Mouse (Mus musculus): ENCODE measurements around the gene Car6. TPM values are rescaled to one million over a fixed set of nuclear protein-coding genes. Genes with fewer than 3 reads are reported as not detected.
A peak's percentile ranks its signal among the peaks of the same experiment; 100 is the strongest.

Gene Car6
- total and polyA plus RNA-seq, 3 experiments = not detected

- Histone ChIP-seq H3K36me3 (replicated peaks in 1 of 2; ENCODE audit: control insufficient read depth in 1 of 2, insufficient read depth in 1 of 2, low read length in 1 of 2) (peaks cover 2 to 17% of the 10 kb centered on the region in 2 experiments), H3K4me2 (ENCODE audit: insufficient read depth, low read depth, poor library complexity, severe bottlenecking) (no peak overlapping the region), H3K4me1 (ENCODE audit: control insufficient read depth in 1 of 2, insufficient read depth in 2 of 2) (peaks cover 3 to 42% of the 10 kb centered on the region in 2 experiments), H3K9ac (ENCODE audit: insufficient read depth, low read depth) (no peak overlapping the region), H3K27ac (ENCODE audit: insufficient read depth, low read depth) (no peak overlapping the region), H3K9me3 (replicated peaks; ENCODE audit: low read length) (no peaks in the 10 kb centered on the region), H3K4me3 (replicated peaks in 1 of 3; ENCODE audit: low read depth in 2 of 3, low read length in 2 of 3, poor library complexity in 1 of 3) (no peak overlapping the region), H3K27me3 (replicated peaks) (no peaks in the 10 kb centered on the region), H3K79me2 (replicated peaks; ENCODE audit: control insufficient read depth, extremely low read depth, insufficient read depth, poor library complexity, severe bottlenecking) (peaks cover 31% of the 10 kb centered on the region)
- no peak for DNase-seq (ENCODE audit: extremely low read depth)
- dilution Hi-C loops (cut with MboI; ENCODE audit: extremely low pct_ligation_motif_present, extremely low pct_unique_long_range_greater_than_20kb, low sequenced_read_pairs) = no loop called here
- in situ Hi-C loops (cut with MboI; ENCODE audit: low pct_ligation_motif_present, low pct_unique_long_range_greater_than_20kb, low sequenced_read_pairs) = no loop called here
- TF ChIP-seq RCOR1 (conservative IDR thresholded peaks at IDR 0.05; ENCODE audit: low read depth, low read length) (no peak), CTCF (conservative IDR thresholded peaks at IDR 0.05 in 1 of 2, IDR thresholded peaks at IDR 0.05 in 1 of 2; ENCODE audit: low read depth in 2 of 2, low read length in 2 of 2) (no peak), MAFK (IDR thresholded peaks at IDR 0.05; ENCODE audit: insufficient replicate concordance, low read length) (no peak), CHD2 (IDR thresholded peaks at IDR 0.05; ENCODE audit: low read length) (no peak), MXI1 (IDR thresholded peaks at IDR 0.05; ENCODE audit: low read depth, low read length) (no peak), UBTF (IDR thresholded peaks at IDR 0.05; ENCODE audit: low read depth, low read length) (no peak), ZNF384 (IDR thresholded peaks at IDR 0.05; ENCODE audit: low read depth, low read length) (no peak), ETS1 (conservative IDR thresholded peaks at IDR 0.05; ENCODE audit: low read depth, low read length) (no peak), POLR2AphosphoS2 (IDR thresholded peaks at IDR 0.05; ENCODE audit: low read depth, low read length) (no peak), JUND (conservative IDR thresholded peaks at IDR 0.05; ENCODE audit: low read depth, low read length) (no peak), MAX (IDR thresholded peaks at IDR 0.05; ENCODE audit: low read length) (no peak)
Observed at GRCm38 (mm10) chr4:150235585-150235984, 34.5 kb upstream of the Car6 start.

DNA sequence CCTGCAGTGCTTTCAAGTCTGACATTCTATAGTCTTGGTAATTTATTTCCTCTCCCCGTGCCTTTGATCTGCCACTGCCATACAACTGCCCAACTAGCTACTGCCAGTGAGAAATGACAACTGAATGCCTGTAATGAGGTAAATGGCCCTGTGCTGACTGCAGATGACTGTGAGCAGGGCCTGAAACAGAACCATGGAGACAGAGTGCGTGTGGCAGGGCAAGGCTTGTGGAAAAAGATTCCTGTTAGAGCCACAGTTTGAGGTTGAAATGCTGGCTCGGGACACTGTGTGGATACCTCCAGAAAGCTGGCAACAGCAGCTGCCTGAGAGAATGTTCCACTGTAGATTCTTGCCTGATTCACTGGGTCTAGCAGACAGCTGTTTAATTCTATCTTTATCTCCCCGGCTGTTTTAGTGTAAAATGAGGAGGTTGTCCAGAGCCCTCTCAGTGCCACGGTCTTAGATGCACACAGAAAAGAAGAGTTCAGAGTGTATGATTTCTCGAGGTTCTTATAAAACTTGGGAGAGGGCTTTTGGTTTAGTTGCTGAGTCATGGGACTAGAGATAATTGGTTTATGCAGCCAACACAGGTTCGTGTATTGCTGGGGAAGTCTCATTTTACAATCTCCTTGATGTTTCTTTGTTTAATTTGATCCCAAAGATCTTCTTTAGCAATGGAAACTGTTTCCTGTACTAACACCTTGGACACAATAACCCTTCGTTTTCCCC lies 33.6 kb upstream of the Car6 start:
- no peak overlapping the region for H3K27ac ChIP-seq (ENCODE audit: insufficient read depth, low read depth)
- H3K27me3 ChIP-seq (replicated peaks) = no peaks in the 10 kb centered on the region
- no peak overlapping the region for H3K4me2 ChIP-seq (ENCODE audit: insufficient read depth, low read depth, poor library complexity, severe bottlenecking)
- H3K9me3 ChIP-seq (replicated peaks; ENCODE audit: low read length) = no peaks in the 10 kb centered on the region
- H3K36me3 ChIP-seq (replicated peaks in 1 of 2; ENCODE audit: control insufficient read depth in 1 of 2, insufficient read depth in 1 of 2, low read length in 1 of 2) = peaks cover 0 to 11% of the 10 kb centered on the region in 2 experiments
- no peak overlapping the region for H3K4me3 ChIP-seq (replicated peaks in 1 of 3; ENCODE audit: low read depth in 2 of 3, low read length in 2 of 3, poor library complexity in 1 of 3)
- H3K79me2 ChIP-seq (replicated peaks; ENCODE audit: control insufficient read depth, extremely low read depth, insufficient read depth, poor library complexity, severe bottlenecking) = peaks cover 27% of the 10 kb centered on the region
- dilution Hi-C loops (cut with MboI; ENCODE audit: extremely low pct_ligation_motif_present, extremely low pct_unique_long_range_greater_than_20kb, low sequenced_read_pairs) (no loop called here), in situ Hi-C loops (cut with MboI; ENCODE audit: low pct_ligation_motif_present, low pct_unique_long_range_greater_than_20kb, low sequenced_read_pairs) (no loop called here)
- no peak overlapping the region for H3K9ac ChIP-seq (ENCODE audit: insufficient read depth, low read depth)
- H3K4me1 ChIP-seq (ENCODE audit: control insufficient read depth in 1 of 2, insufficient read depth in 2 of 2) = peaks cover 3 to 46% of the 10 kb centered on the region in 2 experiments
- TF ChIP-seq MXI1 (IDR thresholded peaks at IDR 0.05; ENCODE audit: low read depth, low read length) (0 out of 2 replicates have a peak, but pooled peaks have one; percentile 10), MAFK (IDR thresholded peaks at IDR 0.05; ENCODE audit: insufficient replicate concordance, low read length) (peak; percentile 62; the same call in 1 of the 2 replicates), POLR2AphosphoS2 (IDR thresholded peaks at IDR 0.05; ENCODE audit: low read depth, low read length) (no peak)
- DNase-seq (ENCODE audit: extremely low read depth) = no peak

- H3K9ac ChIP-seq (ENCODE audit: insufficient read depth, low read depth) = no peak overlapping the region
- H3K4me3 ChIP-seq (replicated peaks in 1 of 3; ENCODE audit: low read depth in 2 of 3, low read length in 2 of 3, poor library complexity in 1 of 3) = no peak overlapping the region
- H3K27ac ChIP-seq (ENCODE audit: insufficient read depth, low read depth) = no peak overlapping the region
- dilution Hi-C loops (cut with MboI; ENCODE audit: extremely low pct_ligation_motif_present, extremely low pct_unique_long_range_greater_than_20kb, low sequenced_read_pairs) = no loop called here
- TF ChIP-seq ZNF384 (IDR thresholded peaks at IDR 0.05; ENCODE audit: low read depth, low read length) (no peak), USF1 (IDR thresholded peaks at IDR 0.05; ENCODE audit: low read depth, low read length) (no peak), GABPA (IDR thresholded peaks at IDR 0.05; ENCODE audit: insufficient replicate concordance, low read depth, low read length) (no peak), RCOR1 (conservative IDR thresholded peaks at IDR 0.05; ENCODE audit: low read depth, low read length) (no peak), NELFE (IDR thresholded peaks at IDR 0.05; ENCODE audit: low read depth, low read length) (no peak), IRF4 (IDR thresholded peaks at IDR 0.05; ENCODE audit: low read depth, low read length) (no peak), UBTF (IDR thresholded peaks at IDR 0.05; ENCODE audit: low read depth, low read length) (no peak), ZMIZ1 (IDR thresholded peaks at IDR 0.05; ENCODE audit: low read depth, low read length) (no peak), ELF1 (IDR thresholded peaks at IDR 0.05; ENCODE audit: low read depth, low read length) (no peak), SIN3A (IDR thresholded peaks at IDR 0.05; ENCODE audit: low read length) (no peak), TCF12 (IDR thresholded peaks at IDR 0.05; ENCODE audit: low read depth, low read length) (no peak), POLR2AphosphoS2 (IDR thresholded peaks at IDR 0.05; ENCODE audit: low read depth, low read length) (no peak), MEF2A (IDR thresholded peaks at IDR 0.05; ENCODE audit: borderline replicate concordance, low read depth, low read length) (no peak), JUN (IDR thresholded peaks at IDR 0.05; ENCODE audit: insufficient read depth, low read depth, low read length) (no peak), CHD1 (IDR thresholded peaks at IDR 0.05; ENCODE audit: low read depth, low read length) (no peak)
- no peak for DNase-seq (ENCODE audit: extremely low read depth)
- no peaks in the 10 kb centered on the region for H3K36me3 ChIP-seq (replicated peaks in 1 of 2; ENCODE audit: control insufficient read depth in 1 of 2, insufficient read depth in 1 of 2, low read length in 1 of 2)
- in situ Hi-C loops (cut with MboI; ENCODE audit: low pct_ligation_motif_present, low pct_unique_long_range_greater_than_20kb, low sequenced_read_pairs) = no loop called here
- H3K27me3 ChIP-seq (replicated peaks) = no peaks in the 10 kb centered on the region
- H3K4me2 ChIP-seq (ENCODE audit: insufficient read depth, low read depth, poor library complexity, severe bottlenecking) = no peak overlapping the region
- no peaks in the 10 kb centered on the region for H3K9me3 ChIP-seq (replicated peaks; ENCODE audit: low read length)
- peaks cover 3 to 54% of the 10 kb centered on the region in 2 experiments for H3K4me1 ChIP-seq (ENCODE audit: control insufficient read depth in 1 of 2, insufficient read depth in 2 of 2)
- no peaks in the 10 kb centered on the region for H3K79me2 ChIP-seq (replicated peaks; ENCODE audit: control insufficient read depth, extremely low read depth, insufficient read depth, poor library complexity, severe bottlenecking)
Observed at GRCm38 (mm10) chr4:150231871-150232270, 30.7 kb upstream of the Car6 start.
